Mouse (Mus musculus) cerebellum, adult (tissue): ENCODE data around the gene A630076J17Rik.

Experiments used
- ATAC-seq: cut with Nextera tagmentation; 2 replicates; pipeline ENCODE4 v1.9.2; 2017; ENCODE audit warnings: mild to moderate bottlenecking, moderate library complexity, mixed read lengths; ENCODE audit not compliant: insufficient number of reproducible peaks, low FRiP score, low TSS enrichment

Gene A630076J17Rik

GRCm38 (mm10) chr3:107230527-107230926, at the start of gene A630076J17Rik:
Gene A630076J17Rik, plus strand, starts transcription at chr3:107230614.
- ATAC-seq, result no peak

GRCm38 (mm10) chr3:107180860-107181259, 49.6 kb upstream of the A630076J17Rik start:
- no peak for ATAC-seq

GRCm38 (mm10) chr3:107182756-107183155, 47.7 kb upstream of the A630076J17Rik start, which contains the start of gene Kcna10:
Gene Kcna10, plus strand, starts transcription at chr3:107183056.
- no peak for ATAC-seq

- ATAC-seq, result no peak
These were observed 47.2 kb upstream of the A630076J17Rik start for GRCm38 (mm10) chr3:107183178-107183577.

- no peak for ATAC-seq
These were observed 44.8 kb upstream of the A630076J17Rik start for GRCm38 (mm10) chr3:107185597-107185996.

GRCm38 (mm10) chr3:107187022-107187421, 43.4 kb upstream of the A630076J17Rik start:
- ATAC-seq, result no peak

GRCm38 (mm10) chr3:107188226-107188899, 42.1 kb upstream of the A630076J17Rik start:
- ATAC-seq, result peak; percentile 71

- no peak for ATAC-seq
These were observed 28.9 kb upstream of the A630076J17Rik start for GRCm38 (mm10) chr3:107201310-107202180.

- no peak for ATAC-seq
These were observed 26.0 kb upstream of the A630076J17Rik start for GRCm38 (mm10) chr3:107204413-107204812.

- no peak for ATAC-seq
These were observed 25.2 kb upstream of the A630076J17Rik start for GRCm38 (mm10) chr3:107205170-107205569.

GRCm38 (mm10) chr3:107205994-107206393, 24.4 kb upstream of the A630076J17Rik start:
- ATAC-seq, result peak; percentile 41; the same call in 1 of the 2 replicates

GRCm38 (mm10) chr3:107206490-107207150, 23.8 kb upstream of the A630076J17Rik start:
- no peak for ATAC-seq

GRCm38 (mm10) chr3:107207625-107208253, 22.7 kb upstream of the A630076J17Rik start:
- no peak for ATAC-seq

- no peak for ATAC-seq
These were observed 15.8 kb upstream of the A630076J17Rik start for GRCm38 (mm10) chr3:107214606-107215005.

GRCm38 (mm10) chr3:107216400-107217100, 13.9 kb upstream of the A630076J17Rik start:
- no peak for ATAC-seq

- ATAC-seq, result no peak
These were observed 13.3 kb upstream of the A630076J17Rik start for GRCm38 (mm10) chr3:107217101-107217480.

- ATAC-seq, result no peak
These were observed 11.8 kb upstream of the A630076J17Rik start for GRCm38 (mm10) chr3:107218572-107218971.

- no peak for ATAC-seq
These were observed 8.8 kb upstream of the A630076J17Rik start, which contains the start of gene Cym for GRCm38 (mm10) chr3:107221608-107222007. Gene Cym, minus strand, starts transcription at chr3:107221732.

GRCm38 (mm10) chr3:107223230-107223629, 7.2 kb upstream of the A630076J17Rik start:
- no peak for ATAC-seq

- ATAC-seq, result no peak
These were observed 4.6 kb upstream of the A630076J17Rik start for GRCm38 (mm10) chr3:107225820-107226219.
